Mouse (Mus musculus) thymus, adult 2 months (tissue): ENCODE data around the gene Tfr2. TPM values are rescaled to one million over a fixed set of nuclear protein-coding genes. Genes with fewer than 3 reads are reported as not detected.

Source experiments
- DNase-seq: peaks from one replicate; pipeline ENCODE4 v3.0.0; 2021
- H3K27ac ChIP-seq: fragments of 200-500 bp; 2 replicates; pipeline ENCODE4 v1.5.1; 2012; ENCODE audit warnings: low read length, control low read depth; ENCODE audit not compliant: control insufficient read depth, insufficient read depth
- H3K27me3 ChIP-seq: fragments of 200-500 bp; 2 replicates; pipeline ENCODE4 v1.6.1; 2012; ENCODE audit warnings: mild to moderate bottlenecking, low read length, moderate library complexity, mixed read lengths; ENCODE audit not compliant: control insufficient read depth, insufficient read depth
- H3K36me3 ChIP-seq: fragments of 200-500 bp; 2 replicates; pipeline ENCODE4 v1.6.1; 2012; ENCODE audit warnings: mild to moderate bottlenecking, low read length, moderate library complexity; ENCODE audit not compliant: control insufficient read depth, insufficient read depth
- H3K4me1 ChIP-seq: fragments of 200-500 bp; replicated peaks from 2 replicates; pipeline ENCODE4 v1.6.1; 2012; ENCODE audit warnings: low read length; ENCODE audit not compliant: control insufficient read depth, insufficient read depth
- H3K4me3 ChIP-seq: fragments of 200-500 bp; 2 replicates; pipeline ENCODE4 v1.5.1; 2012; ENCODE audit warnings: mild to moderate bottlenecking, low read length, control low read depth, moderate library complexity; ENCODE audit not compliant: control insufficient read depth, insufficient read depth
- CTCF ChIP-seq: fragments of 200-500 bp; IDR thresholded peaks from 2 replicates; pipeline ENCODE4 v1.5.1; 2012; ENCODE audit warnings: mild to moderate bottlenecking, control low read depth, low read length, moderate library complexity, borderline replicate concordance; ENCODE audit not compliant: control insufficient read depth, poor library complexity, insufficient read depth; ENCODE audit errors: extremely low read depth
- POLR2A ChIP-seq: fragments of 200-500 bp; IDR thresholded peaks from 2 replicates; pipeline ENCODE4 v1.6.1; 2012; ENCODE audit warnings: mild to moderate bottlenecking, low read length, control low read depth, moderate library complexity; ENCODE audit not compliant: control insufficient read depth, poor library complexity, insufficient read depth; ENCODE audit errors: extremely low read depth
- WGBS: fragments of 180-500 bp; shearing (Covaris S2); methylation state at CpG from one replicate; pipeline ENCODE4 v1.1.7; 2018; 5-methylcytosine and 5-hydroxymethylcytosine counted together
- polyA plus RNA-seq: library from polyadenylated mRNA; depleted of rRNA; stranded (reverse); fragments of >200 nt; gene quantifications from 2 replicates; pipeline ENCODE4 v1.2.3, GENCODE M21; 2012

The Tfr2 gene
- polyA plus RNA-seq, 1 experiment = 0.49 TPM

DNA sequence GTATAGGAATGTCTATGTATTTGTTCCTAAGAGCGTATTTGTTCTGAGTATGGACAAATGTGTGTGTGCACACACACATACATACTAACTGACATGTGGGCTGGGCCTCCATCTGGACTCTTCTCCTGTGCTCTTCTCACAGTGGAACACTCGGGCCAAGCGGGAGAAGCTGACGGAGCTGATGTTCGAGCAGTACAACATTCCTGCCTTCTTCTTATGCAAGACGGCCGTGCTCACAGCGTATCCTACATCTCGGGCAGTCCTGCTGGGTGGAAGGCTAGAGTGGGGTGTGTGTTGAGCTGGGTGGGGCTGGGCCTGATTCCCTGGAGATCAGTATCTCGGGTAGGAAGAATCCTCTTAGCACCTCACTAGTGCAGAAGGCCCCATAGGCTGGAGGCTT, 6.7 kb upstream of the Tfr2 start:
- 94% methylated on average over 10 of the region's 10 CpGs for WGBS
- H3K36me3 ChIP-seq = no peaks in the 10 kb centered on the region
- H3K4me3 ChIP-seq = no peak overlapping the region
- H3K27me3 ChIP-seq = no peaks in the 10 kb centered on the region
- H3K27ac ChIP-seq = no peak overlapping the region
- TF ChIP-seq POLR2A (no peak), CTCF (no peak)
- DNase-seq = no peak
- H3K4me1 ChIP-seq = 0 out of 2 replicates have a peak, but pooled peaks cover 1% of the 10 kb centered on the region

DNA sequence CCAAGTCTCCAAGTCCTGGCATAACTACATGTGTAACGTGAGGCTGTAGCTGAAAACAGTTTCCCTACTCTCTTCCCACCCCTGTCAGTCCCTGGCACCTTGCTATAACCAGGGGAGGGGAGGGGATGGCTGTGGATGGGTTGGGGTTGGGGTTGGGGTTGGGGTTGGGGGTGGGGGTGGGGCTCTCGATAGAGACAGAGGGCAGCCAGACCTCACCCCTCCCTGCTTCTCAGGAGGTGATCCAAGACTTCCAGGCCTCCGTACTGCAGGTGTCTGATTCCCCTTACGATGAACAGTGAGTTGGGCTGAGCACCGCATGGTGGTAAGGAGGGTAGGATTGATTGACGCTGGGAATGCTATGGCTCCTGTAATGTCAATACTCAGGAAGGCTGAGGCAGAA, 3.9 kb upstream of the Tfr2 start:
- H3K4me3 ChIP-seq = no peak overlapping the region
- WGBS = 95% methylated on average over 6 of the region's 6 CpGs
- H3K36me3 ChIP-seq = no peaks in the 10 kb centered on the region
- peaks cover 18% of the 10 kb centered on the region for H3K4me1 ChIP-seq
- TF ChIP-seq POLR2A = no peak
- TF ChIP-seq CTCF = no peak
- DNase-seq = no peak
- no peaks in the 10 kb centered on the region for H3K27me3 ChIP-seq
- H3K27ac ChIP-seq = no peak overlapping the region

DNA sequence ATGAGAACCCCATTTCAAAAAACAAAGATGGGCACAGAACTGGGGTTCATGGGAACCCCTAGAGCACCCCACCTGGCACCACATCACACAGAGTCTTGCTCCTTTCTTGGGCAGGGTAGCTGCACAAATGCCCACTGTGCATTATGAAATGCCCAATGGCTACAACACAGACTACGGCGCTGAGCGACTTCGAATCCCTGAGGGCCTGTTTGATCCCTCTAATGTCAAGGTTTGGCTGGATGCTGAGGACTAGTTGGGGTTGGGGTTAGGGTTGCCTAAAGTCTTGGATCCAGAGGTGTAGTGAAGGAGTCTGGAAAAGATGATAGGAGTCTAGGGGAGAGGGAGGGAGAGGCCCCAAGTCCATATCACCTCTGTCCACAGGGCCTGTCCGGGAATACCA, 3.2 kb upstream of the Tfr2 start:
- Histone ChIP-seq H3K27ac (no peak overlapping the region), H3K27me3 (no peaks in the 10 kb centered on the region), H3K4me3 (no peak overlapping the region), H3K4me1 (peaks cover 24% of the 10 kb centered on the region), H3K36me3 (no peaks in the 10 kb centered on the region)
- no peak for DNase-seq
- no peak for TF ChIP-seq CTCF
- 94% methylated on average over 5 of the region's 5 CpGs for WGBS

DNA sequence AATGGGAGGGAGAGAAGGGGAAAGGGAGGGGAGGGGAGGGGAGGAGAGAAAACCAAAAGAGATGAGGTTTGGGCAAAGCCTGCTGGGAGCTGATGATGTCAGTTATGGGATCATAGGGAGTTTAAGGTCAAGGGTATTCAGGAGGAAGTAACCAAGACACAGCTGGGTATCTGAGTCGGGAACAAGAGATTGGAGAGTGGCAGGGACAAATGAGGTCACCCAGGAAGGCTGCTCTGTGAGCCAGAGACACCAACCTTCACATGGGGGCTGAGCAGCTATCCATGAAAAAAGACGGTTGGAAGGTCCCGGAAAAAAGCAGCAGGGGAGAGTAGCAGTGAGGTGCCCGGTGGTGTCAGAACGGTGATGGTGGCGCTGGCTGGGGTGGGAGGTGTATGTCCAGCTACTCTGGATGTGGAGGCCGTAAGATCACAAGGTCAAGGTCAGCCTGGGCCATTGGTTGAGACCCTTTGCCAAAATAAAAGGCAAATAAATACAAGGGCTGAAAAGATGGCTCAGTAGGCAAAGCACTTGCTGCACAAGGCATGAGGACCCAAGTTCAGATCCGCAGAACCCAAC, 1.3 kb upstream of the Tfr2 start:
- H3K27ac ChIP-seq = no peak overlapping the region
- no peaks in the 10 kb centered on the region for H3K27me3 ChIP-seq
- no peak for DNase-seq
- peaks cover 24% of the 10 kb centered on the region for H3K4me1 ChIP-seq
- TF ChIP-seq POLR2A (no peak), CTCF (no peak)
- WGBS = 87% methylated on average over 8 of the region's 8 CpGs
- H3K4me3 ChIP-seq = no peak overlapping the region
- H3K36me3 ChIP-seq = no peaks in the 10 kb centered on the region

DNA sequence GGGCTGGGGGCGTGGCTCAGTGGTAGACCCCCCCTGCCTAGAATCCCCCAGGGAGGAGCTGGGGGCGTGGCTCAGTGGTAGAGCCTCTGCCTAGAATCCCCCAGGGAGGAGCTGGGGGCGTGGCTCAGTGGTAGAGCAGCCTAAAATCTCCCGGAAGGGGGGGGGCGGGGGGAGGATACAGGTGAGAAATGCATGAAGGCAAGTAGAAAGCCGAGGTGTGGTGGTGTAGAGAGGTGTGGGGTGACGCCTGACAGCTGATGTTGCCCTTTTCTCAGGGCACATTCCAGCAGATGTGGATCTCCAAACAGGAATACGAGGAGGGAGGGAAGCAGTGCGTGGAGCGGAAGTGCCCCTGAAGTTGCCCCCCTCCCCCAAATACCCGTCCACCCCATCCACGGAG, 609 bp upstream of the Tfr2 start:
- H3K36me3 ChIP-seq = no peaks in the 10 kb centered on the region
- H3K4me1 ChIP-seq = peaks cover 24% of the 10 kb centered on the region
- H3K27ac ChIP-seq = no peak overlapping the region
- H3K27me3 ChIP-seq = no peaks in the 10 kb centered on the region
- WGBS = 82% methylated on average over 12 of the region's 12 CpGs
- DNase-seq = no peak
- TF ChIP-seq POLR2A = no peak
- no peak for TF ChIP-seq CTCF
- no peak overlapping the region for H3K4me3 ChIP-seq

DNA sequence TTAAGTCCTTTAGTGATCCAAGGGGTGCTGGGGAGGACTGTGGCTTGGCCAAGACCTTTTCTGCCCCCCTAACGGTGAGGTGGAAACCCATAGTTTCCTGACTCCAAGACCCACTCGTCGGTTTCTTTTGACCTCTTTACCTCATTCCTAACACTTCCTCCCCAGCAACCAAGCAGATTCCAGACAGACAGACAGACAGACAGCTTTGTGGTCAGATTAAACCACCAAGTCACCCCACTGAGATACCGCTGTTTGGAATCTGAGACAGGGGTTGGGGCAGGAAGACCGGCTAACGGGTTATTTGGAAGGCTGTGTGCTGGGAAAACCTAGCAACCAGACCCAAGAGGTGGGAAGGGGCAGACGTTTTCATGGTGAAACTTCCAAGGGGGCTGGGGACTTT, 541 bp downstream of the Tfr2 start:
- no peak overlapping the region for H3K27ac ChIP-seq
- peaks cover 24% of the 10 kb centered on the region for H3K4me1 ChIP-seq
- TF ChIP-seq POLR2A (no peak), CTCF (no peak)
- no peaks in the 10 kb centered on the region for H3K36me3 ChIP-seq
- no peak for DNase-seq
- H3K4me3 ChIP-seq = no peak overlapping the region
- no peaks in the 10 kb centered on the region for H3K27me3 ChIP-seq
- 6% methylated on average over 7 of the region's 7 CpGs for WGBS

DNA sequence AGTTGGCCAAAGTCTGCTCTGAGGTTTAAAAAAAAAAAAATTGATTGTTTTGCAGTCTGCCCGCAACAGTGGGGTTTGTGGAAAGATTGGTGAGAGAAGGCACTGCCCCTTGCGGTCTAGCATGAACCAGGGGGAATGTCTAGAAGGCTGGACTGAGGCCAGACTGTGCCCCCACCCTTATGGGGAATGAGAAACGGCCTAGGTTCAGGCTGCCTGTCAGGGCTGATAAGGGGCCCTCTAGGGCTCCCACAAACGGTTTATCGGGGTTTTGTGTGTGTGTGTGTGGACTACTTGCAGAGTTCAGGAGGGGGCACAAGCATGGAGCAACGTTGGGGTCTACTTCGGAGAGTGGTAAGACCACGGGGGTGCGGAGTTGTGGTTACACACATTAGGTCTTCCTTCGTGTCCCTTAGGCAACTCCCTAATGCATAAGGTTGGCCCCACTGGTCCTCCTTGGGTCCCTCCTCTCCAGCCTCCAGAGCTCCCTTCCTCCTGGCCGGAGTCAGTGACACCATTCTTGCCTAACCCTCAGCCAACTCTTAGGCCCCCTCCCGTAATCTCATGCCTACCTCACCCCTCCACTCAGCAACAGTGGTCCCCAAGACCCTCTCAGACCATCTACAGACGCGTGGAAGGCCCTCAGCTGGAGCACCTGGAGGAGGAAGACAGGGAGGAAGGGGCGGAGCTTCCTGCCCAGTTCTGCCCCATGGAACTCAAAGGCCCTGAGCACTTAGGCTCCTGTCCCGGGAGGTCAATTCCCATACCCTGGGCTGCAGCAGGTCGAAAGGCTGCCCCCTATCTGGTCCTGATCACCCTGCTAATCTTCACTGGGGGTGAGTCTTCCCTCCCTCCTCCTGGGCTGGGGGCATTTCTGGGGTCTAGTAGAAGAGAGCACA, 1.3 kb downstream of the Tfr2 start:
- TF ChIP-seq CTCF = no peak
- TF ChIP-seq POLR2A = no peak
- Histone ChIP-seq H3K36me3 (no peaks in the 10 kb centered on the region), H3K27me3 (no peaks in the 10 kb centered on the region), H3K27ac (no peak overlapping the region), H3K4me3 (no peak overlapping the region), H3K4me1 (peaks cover 24% of the 10 kb centered on the region)
- 14% methylated on average over 17 of the region's 17 CpGs for WGBS
- no peak for DNase-seq
